Mouse (Mus musculus): ENCODE results near the gene Bptf. TPM values are rescaled to one million over a fixed set of nuclear protein-coding genes. Genes with fewer than 3 reads are reported as not detected.

Bptf gene
- polyA plus RNA-seq, 1 experiment from 2014 or later, result 41.0 TPM

GRCm38 (mm10) chr11:107109669-107110068, 22.3 kb downstream of the Bptf start:
- no peaks in the 10 kb centered on the region for H3K27me3 ChIP-seq
- H3K4me1 ChIP-seq, result peaks cover 21% of the 10 kb centered on the region
- H3K27ac ChIP-seq, result no peak overlapping the region
- no peak for ATAC-seq (ENCODE audit: low FRiP score)
- no peak overlapping the region for H3K9ac ChIP-seq
- peaks cover 20% of the 10 kb centered on the region for H3K36me3 ChIP-seq
- H3K9me3 ChIP-seq (replicated peaks), result no peaks in the 10 kb centered on the region
- H3K4me2 ChIP-seq (replicated peaks), result no peak overlapping the region
- 96% methylated on average over 8 of the region's 8 CpGs for WGBS
- H3K4me3 ChIP-seq, result no peak overlapping the region

GRCm38 (mm10) chr11:107108892-107109291, 23.0 kb downstream of the Bptf start:
- H3K36me3 ChIP-seq, result peaks cover 20% of the 10 kb centered on the region

GRCm38 (mm10) chr11:107107725-107108078, 24.2 kb downstream of the Bptf start:
- Histone ChIP-seq H3K27me3 (no peaks in the 10 kb centered on the region), H3K27ac (no peak overlapping the region)

More at GRCm38 (mm10) chr11:107108892-107109291, 23.0 kb downstream of the Bptf start:
- no peak overlapping the region for H3K4me3 ChIP-seq
- H3K27me3 ChIP-seq, result no peaks in the 10 kb centered on the region
- WGBS, result 92% methylated on average over 2 of the region's 2 CpGs
- H3K9ac ChIP-seq, result no peak overlapping the region
- no peaks in the 10 kb centered on the region for H3K9me3 ChIP-seq (replicated peaks)
- H3K4me1 ChIP-seq, result peaks cover 14% of the 10 kb centered on the region; the same call in 1 of the 2 replicates
- no peak for ATAC-seq (ENCODE audit: low FRiP score)
- no peak overlapping the region for H3K4me2 ChIP-seq (replicated peaks)
- no peak overlapping the region for H3K27ac ChIP-seq

GRCm38 (mm10) chr11:107106978-107107724, 24.8 kb downstream of the Bptf start:
- no peak overlapping the region for H3K4me2 ChIP-seq (replicated peaks)
- H3K9me3 ChIP-seq (replicated peaks), result no peaks in the 10 kb centered on the region
- 66% methylated on average over 12 of the region's 12 CpGs for WGBS
- H3K27me3 ChIP-seq, result no peaks in the 10 kb centered on the region
- H3K27ac ChIP-seq, result no peak overlapping the region
- no peak overlapping the region for H3K4me3 ChIP-seq
- peaks cover 20% of the 10 kb centered on the region for H3K36me3 ChIP-seq
- ATAC-seq (ENCODE audit: low FRiP score), result no peak
- peaks cover 16% of the 10 kb centered on the region; the same call in 1 of the 2 replicates for H3K4me1 ChIP-seq
- no peak overlapping the region; the same call in 1 of the 2 replicates for H3K9ac ChIP-seq

More at GRCm38 (mm10) chr11:107107725-107108078, 24.2 kb downstream of the Bptf start:
- H3K36me3 ChIP-seq, result peaks cover 20% of the 10 kb centered on the region
- peaks cover 16% of the 10 kb centered on the region; the same call in 1 of the 2 replicates for H3K4me1 ChIP-seq
- WGBS, result 83% methylated on average over 4 of the region's 4 CpGs
- no peak for ATAC-seq (ENCODE audit: low FRiP score)
- no peaks in the 10 kb centered on the region for H3K9me3 ChIP-seq (replicated peaks)
- H3K4me2 ChIP-seq (replicated peaks), result no peak overlapping the region
- H3K4me3 ChIP-seq, result no peak overlapping the region
- no peak overlapping the region for H3K9ac ChIP-seq

GRCm38 (mm10) chr11:107106461-107106860, 25.5 kb downstream of the Bptf start:
- Histone ChIP-seq H3K36me3 (peaks cover 20% of the 10 kb centered on the region), H3K27ac (no peak overlapping the region), H3K9ac (no peak overlapping the region), H3K4me2 (replicated peaks) (no peak overlapping the region), H3K4me3 (no peak overlapping the region), H3K4me1 (peaks cover 16% of the 10 kb centered on the region; the same call in 1 of the 2 replicates), H3K9me3 (replicated peaks) (no peaks in the 10 kb centered on the region), H3K27me3 (no peaks in the 10 kb centered on the region)
- 85% methylated on average over 8 of the region's 8 CpGs for WGBS
- ATAC-seq (ENCODE audit: low FRiP score), result no peak

GRCm38 (mm10) chr11:107105227-107105626, 26.7 kb downstream of the Bptf start:
- peaks cover 8% of the 10 kb centered on the region for H3K36me3 ChIP-seq
- H3K9ac ChIP-seq, result no peak overlapping the region
- H3K9me3 ChIP-seq (replicated peaks), result no peaks in the 10 kb centered on the region
- ATAC-seq (ENCODE audit: low FRiP score), result no peak
- H3K4me3 ChIP-seq, result no peak overlapping the region
- no peak overlapping the region for H3K4me2 ChIP-seq (replicated peaks)
- no peaks in the 10 kb centered on the region for H3K27me3 ChIP-seq
- H3K27ac ChIP-seq, result no peak overlapping the region
- WGBS, result 55% methylated on average over 5 of the region's 5 CpGs
- peaks cover 16% of the 10 kb centered on the region; the same call in 1 of the 2 replicates for H3K4me1 ChIP-seq

GRCm38 (mm10) chr11:107103736-107104135, 28.2 kb downstream of the Bptf start:
- Histone ChIP-seq H3K27me3 (no peaks in the 10 kb centered on the region), H3K4me3 (no peak overlapping the region), H3K9ac (no peak overlapping the region), H3K4me2 (replicated peaks) (no peak overlapping the region), H3K27ac (no peak overlapping the region), H3K4me1 (peaks cover 16% of the 10 kb centered on the region; the same call in 1 of the 2 replicates), H3K36me3 (peaks cover 11% of the 10 kb centered on the region), H3K9me3 (replicated peaks) (no peaks in the 10 kb centered on the region)
- 97% methylated on average over 2 of the region's 2 CpGs for WGBS
- ATAC-seq (ENCODE audit: low FRiP score), result no peak

- Histone ChIP-seq H3K4me3 (no peak overlapping the region), H3K27me3 (no peaks in the 10 kb centered on the region), H3K27ac (no peak overlapping the region), H3K9ac (no peak overlapping the region), H3K4me2 (replicated peaks) (no peak overlapping the region), H3K4me1 (peaks cover 16% of the 10 kb centered on the region; the same call in 1 of the 2 replicates), H3K9me3 (replicated peaks) (no peaks in the 10 kb centered on the region), H3K36me3 (peaks cover 16% of the 10 kb centered on the region)
- ATAC-seq (ENCODE audit: low FRiP score), result no peak
- 80% methylated on average over 2 of the region's 2 CpGs for WGBS
These were observed 28.7 kb downstream of the Bptf start for GRCm38 (mm10) chr11:107103224-107103589.

- H3K4me1 ChIP-seq, result peaks cover 13% of the 10 kb centered on the region; the same call in 1 of the 2 replicates
- 90% methylated on average over 11 of the region's 11 CpGs for WGBS
- H3K36me3 ChIP-seq, result peaks cover 22% of the 10 kb centered on the region
- ATAC-seq (ENCODE audit: low FRiP score), result no peak
- no peak overlapping the region for H3K4me3 ChIP-seq
- H3K9ac ChIP-seq, result no peak overlapping the region
- H3K4me2 ChIP-seq (replicated peaks), result no peak overlapping the region
- no peak overlapping the region for H3K27ac ChIP-seq
- H3K9me3 ChIP-seq (replicated peaks), result no peaks in the 10 kb centered on the region
- H3K27me3 ChIP-seq, result no peaks in the 10 kb centered on the region
These were observed 29.3 kb downstream of the Bptf start for GRCm38 (mm10) chr11:107102465-107103223.

- Histone ChIP-seq H3K36me3 (peaks cover 51% of the 10 kb centered on the region), H3K9ac (no peak overlapping the region), H3K4me2 (replicated peaks) (no peak overlapping the region), H3K9me3 (replicated peaks) (no peaks in the 10 kb centered on the region), H3K4me3 (no peak overlapping the region), H3K27ac (no peak overlapping the region), H3K27me3 (no peaks in the 10 kb centered on the region), H3K4me1 (no peaks in the 10 kb centered on the region)
- 94% methylated on average over 5 of the region's 5 CpGs for WGBS
- ATAC-seq (ENCODE audit: low FRiP score), result no peak
These were observed 35.0 kb downstream of the Bptf start for GRCm38 (mm10) chr11:107096973-107097372.

- Histone ChIP-seq H3K9ac (no peak overlapping the region), H3K36me3 (peaks cover 53% of the 10 kb centered on the region), H3K9me3 (replicated peaks) (no peaks in the 10 kb centered on the region), H3K4me1 (no peaks in the 10 kb centered on the region), H3K27ac (no peak overlapping the region), H3K4me2 (replicated peaks) (no peak overlapping the region), H3K4me3 (no peak overlapping the region), H3K27me3 (no peaks in the 10 kb centered on the region)
- no peak for ATAC-seq (ENCODE audit: low FRiP score)
- WGBS, result 89% methylated on average over 7 of the region's 7 CpGs
These were observed 38.1 kb downstream of the Bptf start for GRCm38 (mm10) chr11:107093871-107094270.

GRCm38 (mm10) chr11:107092637-107093036, 39.3 kb downstream of the Bptf start:
- no peak overlapping the region for H3K4me3 ChIP-seq
- H3K36me3 ChIP-seq, result peaks cover 43% of the 10 kb centered on the region
- H3K27ac ChIP-seq, result no peak overlapping the region
- H3K4me1 ChIP-seq, result no peaks in the 10 kb centered on the region
- H3K9ac ChIP-seq, result no peak overlapping the region
- no peaks in the 10 kb centered on the region for H3K27me3 ChIP-seq
- H3K9me3 ChIP-seq (replicated peaks), result no peaks in the 10 kb centered on the region
- no peak for ATAC-seq (ENCODE audit: low FRiP score)
- WGBS, result 96% methylated on average over 7 of the region's 7 CpGs
- H3K4me2 ChIP-seq (replicated peaks), result no peak overlapping the region

Data from hindbrain, embryonic 12.5 days (tissue).